Mouse (Mus musculus) lung, adult 2 months (tissue): ENCODE data around the gene Wdr54.

ENCODE experiments used
- CTCF ChIP-seq: fragments of 200-500 bp; IDR thresholded peaks from 2 replicates; pipeline ENCODE4 v1.5.1; 2011; ENCODE audit warnings: mild to moderate bottlenecking, low read length, control low read depth; ENCODE audit not compliant: insufficient read depth
- POLR2A ChIP-seq: fragments of 200-500 bp; IDR thresholded peaks from 2 replicates; pipeline ENCODE4 v1.6.1; 2011; ENCODE audit warnings: low read depth, mild to moderate bottlenecking, control low read depth, low read length, borderline replicate concordance; ENCODE audit errors: extremely low read depth

- TF ChIP-seq POLR2A = no peak
- no peak for TF ChIP-seq CTCF
These were observed 30.7 kb upstream of the Wdr54 start for GRCm38 (mm10) chr6:83186946-83187345.
